Mouse (Mus musculus) embryonic facial prominence, embryonic 15.5 days (tissue): Measurements from ENCODE around the gene Agap1. TPM values are rescaled to one million over a fixed set of nuclear protein-coding genes. Genes with fewer than 3 reads are reported as not detected.

Source experiments
- ATAC-seq: fragments of 200-750 bp; cut with Nextera tagmentation; 2 replicates; pipeline ENCODE4 v1.8.0; 2017; ENCODE audit warnings: low read depth, moderate TSS enrichment; ENCODE audit not compliant: insufficient number of reproducible peaks, low FRiP score, low TSS enrichment
- H3K27ac ChIP-seq: fragments of 300-500 bp; sonication (generic); replicated peaks from 2 replicates; pipeline ENCODE4 v1.5.1; 2015; ENCODE audit warnings: mild to moderate bottlenecking, inconsistent platforms
- H3K27me3 ChIP-seq: fragments of 300-500 bp; sonication (generic); 2 replicates; pipeline ENCODE4 v1.6.1; 2015; ENCODE audit warnings: inconsistent platforms
- H3K36me3 ChIP-seq: fragments of 300-500 bp; sonication (generic); 2 replicates; pipeline ENCODE4 v1.6.1; 2015; ENCODE audit warnings: mild to moderate bottlenecking, inconsistent platforms
- H3K4me1 ChIP-seq: fragments of 300-500 bp; sonication (generic); 2 replicates; pipeline ENCODE4 v1.6.1; 2015; ENCODE audit warnings: inconsistent platforms
- H3K4me2 ChIP-seq: fragments of 300-500 bp; sonication (generic); replicated peaks from 2 replicates; pipeline ENCODE4 v1.6.1; 2015; ENCODE audit warnings: mild to moderate bottlenecking, inconsistent platforms
- H3K4me3 ChIP-seq: fragments of 300-500 bp; sonication (generic); replicated peaks from 2 replicates; pipeline ENCODE4 v1.5.1; 2015; ENCODE audit warnings: mild to moderate bottlenecking, inconsistent platforms
- H3K9ac ChIP-seq: fragments of 300-500 bp; sonication (generic); 2 replicates; pipeline ENCODE4 v1.6.1; 2015; ENCODE audit warnings: inconsistent platforms
- H3K9me3 ChIP-seq: fragments of 300-500 bp; sonication (generic); replicated peaks from 2 replicates; pipeline ENCODE4 v1.6.1; 2016; ENCODE audit warnings: inconsistent platforms
- WGBS: fragments of 180-500 bp; shearing (Covaris S2); methylation state at CpG from one replicate; pipeline ENCODE4 v1.1.7; 2015; 5-methylcytosine and 5-hydroxymethylcytosine counted together
- polyA plus RNA-seq: library from polyadenylated mRNA; unstranded; fragments of >200 nt; fragmentation: Nextera tagmentation; extraction: Ambion mirVana; gene quantifications from 2 replicates; pipeline ENCODE4 v1.2.1, GENCODE M21; 2015

Gene Agap1
- polyA plus RNA-seq, 1 experiment from 2014 or later = 13.4 TPM

GRCm38 (mm10) chr1:89429946-89430640, 24.5 kb upstream of the Agap1 start:
- Histone ChIP-seq H3K9ac (no peak overlapping the region), H3K4me2 (no peak overlapping the region), H3K4me1 (no peaks in the 10 kb centered on the region), H3K36me3 (no peaks in the 10 kb centered on the region), H3K27ac (no peak overlapping the region), H3K4me3 (no peak overlapping the region), H3K27me3 (no peaks in the 10 kb centered on the region), H3K9me3 (no peaks in the 10 kb centered on the region)
- 62% methylated on average over 11 of the region's 11 CpGs for WGBS
- ATAC-seq = no peak

DNA sequence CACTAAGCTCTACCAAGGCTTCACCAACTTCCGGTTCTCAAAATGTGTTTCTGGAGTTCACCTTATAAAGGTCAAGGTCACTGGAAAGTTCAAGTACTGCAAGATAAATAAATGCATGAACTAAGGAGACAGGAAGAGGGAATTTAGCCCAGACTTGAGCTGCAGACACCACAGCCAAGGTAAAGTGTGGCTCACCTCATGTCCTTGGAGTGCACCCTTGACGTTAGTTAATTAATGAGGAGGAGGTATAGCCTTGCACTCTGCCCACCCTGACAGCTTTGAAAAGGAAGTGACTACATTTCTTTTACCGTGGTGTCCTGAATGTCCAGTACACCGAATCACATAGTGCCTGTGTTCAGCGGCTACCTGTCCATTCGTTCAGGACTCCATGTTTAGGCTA, 15.3 kb upstream of the Agap1 start:
- WGBS = 68% methylated on average over 6 of the region's 6 CpGs
- Histone ChIP-seq H3K27me3 (no peaks in the 10 kb centered on the region), H3K36me3 (no peaks in the 10 kb centered on the region), H3K4me2 (no peak overlapping the region), H3K4me3 (no peak overlapping the region), H3K4me1 (0 out of 2 replicates have a peak, but pooled peaks cover 6% of the 10 kb centered on the region), H3K9me3 (no peaks in the 10 kb centered on the region), H3K27ac (no peak overlapping the region), H3K9ac (no peak overlapping the region)
- no peak for ATAC-seq

DNA sequence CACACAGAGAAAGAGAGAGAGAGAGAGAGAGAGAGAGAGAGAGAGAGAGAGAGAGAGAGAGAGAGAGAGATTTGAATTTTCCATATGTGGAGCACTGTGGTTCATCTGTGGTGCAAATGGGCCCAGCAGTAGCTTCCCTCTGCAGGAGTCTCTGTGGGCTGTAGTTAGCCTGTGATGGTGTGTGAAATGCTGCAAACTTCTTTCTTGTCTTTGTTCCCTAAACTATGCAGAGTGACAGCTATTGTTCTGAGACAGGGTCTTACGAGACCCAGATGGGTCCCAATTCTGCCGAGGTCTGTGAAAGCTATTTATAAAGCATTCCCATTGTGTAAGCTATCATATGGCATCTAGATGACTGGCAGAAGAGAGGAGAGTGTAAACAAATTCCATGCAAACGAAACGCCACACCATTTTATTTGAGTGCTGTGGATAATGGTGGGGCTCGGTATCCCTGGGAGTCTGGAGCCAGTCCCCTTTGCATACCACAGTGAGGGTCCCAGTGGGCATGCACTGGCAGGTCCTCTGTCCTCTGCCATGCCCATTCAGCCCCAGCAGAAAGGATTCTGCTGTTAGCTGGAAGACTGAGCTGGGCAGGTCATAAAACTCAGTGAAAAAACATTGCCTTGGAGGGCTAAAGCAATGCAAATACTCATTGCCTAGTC, 13.2 kb upstream of the Agap1 start:
- Histone ChIP-seq H3K9ac (no peak overlapping the region), H3K27me3 (no peaks in the 10 kb centered on the region), H3K9me3 (no peaks in the 10 kb centered on the region), H3K27ac (peak overlapping the region; percentile 1; the same call in 1 of the 2 replicates), H3K36me3 (no peaks in the 10 kb centered on the region), H3K4me2 (no peak overlapping the region), H3K4me3 (no peak overlapping the region), H3K4me1 (0 out of 2 replicates have a peak, but pooled peaks cover 6% of the 10 kb centered on the region)
- 0 out of 2 replicates have a peak, but pooled peaks have one; percentile 31 for ATAC-seq
- 16% methylated on average over 5 of the region's 5 CpGs for WGBS

DNA sequence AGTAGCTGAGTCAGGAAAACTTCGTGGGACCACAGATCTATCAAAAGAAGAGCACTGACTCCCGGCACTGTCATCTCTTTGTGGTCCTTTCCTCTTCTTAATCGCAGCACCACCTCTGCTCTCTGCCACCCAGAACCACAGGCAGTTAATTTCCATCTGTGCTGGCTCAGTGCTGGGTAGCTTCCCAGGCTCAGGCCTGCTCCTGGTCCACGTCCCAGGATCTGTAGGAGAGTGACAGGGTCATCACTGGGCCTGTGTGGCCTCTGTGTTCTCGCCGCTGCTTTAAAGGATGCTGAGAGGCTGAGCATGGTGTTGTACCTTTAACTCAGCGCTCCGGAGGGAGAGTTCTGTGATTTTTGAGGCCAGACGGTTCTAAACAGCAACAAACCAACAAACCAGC, 11.1 kb upstream of the Agap1 start:
- H3K36me3 ChIP-seq = no peaks in the 10 kb centered on the region
- no peak for ATAC-seq
- no peak overlapping the region for H3K4me3 ChIP-seq
- no peak overlapping the region for H3K4me2 ChIP-seq
- no peaks in the 10 kb centered on the region for H3K9me3 ChIP-seq
- H3K27ac ChIP-seq = no peak overlapping the region
- 73% methylated on average over 9 of the region's 9 CpGs for WGBS
- H3K9ac ChIP-seq = no peak overlapping the region
- 0 out of 2 replicates have a peak, but pooled peaks cover 5% of the 10 kb centered on the region for H3K4me1 ChIP-seq
- H3K27me3 ChIP-seq = no peaks in the 10 kb centered on the region

DNA sequence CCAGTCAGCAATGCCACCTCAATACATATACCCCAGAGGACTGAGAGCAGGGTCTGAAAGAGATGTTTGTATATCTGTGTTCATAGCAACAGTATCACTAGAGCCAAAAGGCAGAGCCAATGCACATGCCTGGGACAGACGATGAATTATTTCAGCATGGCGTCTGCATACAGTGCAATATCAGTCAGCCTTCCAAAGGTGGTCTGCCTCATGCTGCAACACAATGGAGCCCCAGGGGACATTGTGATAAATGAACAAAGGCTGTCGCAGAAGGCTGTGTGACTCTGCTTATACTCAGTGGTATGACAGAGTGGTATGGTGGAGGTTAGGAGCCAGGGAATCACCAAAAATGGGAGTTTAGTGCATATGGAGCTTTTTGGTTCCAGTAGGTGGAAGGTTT, 10.6 kb upstream of the Agap1 start:
- ATAC-seq = no peak
- Histone ChIP-seq H3K4me1 (0 out of 2 replicates have a peak, but pooled peaks cover 2% of the 10 kb centered on the region), H3K27ac (no peak overlapping the region), H3K9me3 (no peaks in the 10 kb centered on the region), H3K27me3 (no peaks in the 10 kb centered on the region), H3K4me2 (no peak overlapping the region), H3K4me3 (no peak overlapping the region), H3K9ac (no peak overlapping the region), H3K36me3 (no peaks in the 10 kb centered on the region)
- 61% methylated on average over 3 of the region's 3 CpGs for WGBS

GRCm38 (mm10) chr1:89450139-89450538, 4.5 kb upstream of the Agap1 start:
- Histone ChIP-seq H3K27ac (no peak overlapping the region), H3K9me3 (no peaks in the 10 kb centered on the region), H3K27me3 (0 out of 2 replicates have a peak, but pooled peaks cover 2% of the 10 kb centered on the region), H3K36me3 (no peaks in the 10 kb centered on the region), H3K4me1 (peaks cover 4% of the 10 kb centered on the region), H3K4me2 (no peak overlapping the region), H3K9ac (no peak overlapping the region), H3K4me3 (no peak overlapping the region)
- no peak for ATAC-seq
- 73% methylated on average over 7 of the region's 7 CpGs for WGBS

DNA sequence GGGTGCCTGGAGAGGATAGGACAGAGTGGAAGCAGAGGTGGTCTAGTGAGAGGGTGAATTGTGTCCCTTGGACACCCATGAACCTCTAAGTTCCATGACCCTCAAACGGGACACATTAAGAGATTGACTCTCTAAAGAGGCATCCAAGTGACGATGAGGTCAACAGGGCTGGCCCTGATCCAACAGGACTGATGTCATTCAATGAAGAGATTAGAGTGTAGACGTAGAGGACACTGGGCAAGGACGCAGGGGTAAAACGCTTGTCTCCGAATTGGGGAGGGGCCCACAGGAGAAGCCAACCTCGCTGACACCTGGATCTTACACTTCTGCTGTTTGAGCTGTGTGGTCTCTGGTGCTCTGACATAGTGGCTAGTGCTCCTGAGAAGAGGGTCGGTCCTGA, 2.5 kb upstream of the Agap1 start:
- H3K4me3 ChIP-seq = no peak overlapping the region
- no peak overlapping the region for H3K4me2 ChIP-seq
- WGBS = 85% methylated on average over 8 of the region's 8 CpGs
- H3K27ac ChIP-seq = no peak overlapping the region
- ATAC-seq = no peak
- H3K9ac ChIP-seq = no peak overlapping the region
- peaks cover 22% of the 10 kb centered on the region for H3K4me1 ChIP-seq
- H3K36me3 ChIP-seq = no peaks in the 10 kb centered on the region
- 0 out of 2 replicates have a peak, but pooled peaks cover 2% of the 10 kb centered on the region for H3K27me3 ChIP-seq
- no peaks in the 10 kb centered on the region for H3K9me3 ChIP-seq

GRCm38 (mm10) chr1:89453666-89454065, 940 bp upstream of the Agap1 start:
- Histone ChIP-seq H3K4me1 (peaks cover 30% of the 10 kb centered on the region), H3K27me3 (0 out of 2 replicates have a peak, but pooled peaks cover 2% of the 10 kb centered on the region), H3K9ac (peak overlapping the region; percentile 48; the same call in 1 of the 2 replicates), H3K9me3 (no peaks in the 10 kb centered on the region), H3K27ac (no peak overlapping the region), H3K36me3 (no peaks in the 10 kb centered on the region), H3K4me2 (peak overlapping the region; percentile 93), H3K4me3 (peak overlapping the region; percentile 79)
- ATAC-seq = no peak
- 35% methylated on average over 6 of the region's 6 CpGs for WGBS

- H3K4me1 ChIP-seq = peaks cover 39% of the 10 kb centered on the region
- H3K4me3 ChIP-seq = peak overlapping the region; percentile 79
- under 1% methylated on average over 51 of the region's 51 CpGs for WGBS
- peak overlapping the region; percentile 93 for H3K4me2 ChIP-seq
- H3K27ac ChIP-seq = peak overlapping the region; percentile 44; the same call in 1 of the 2 replicates
- peak overlapping the region; percentile 74 for H3K9ac ChIP-seq
- H3K36me3 ChIP-seq = no peaks in the 10 kb centered on the region
- H3K27me3 ChIP-seq = 0 out of 2 replicates have a peak, but pooled peaks cover 2% of the 10 kb centered on the region
- ATAC-seq = no peak
- H3K9me3 ChIP-seq = no peaks in the 10 kb centered on the region
Measured at GRCm38 (mm10) chr1:89455421-89456091, 950 bp downstream of the Agap1 start.

DNA sequence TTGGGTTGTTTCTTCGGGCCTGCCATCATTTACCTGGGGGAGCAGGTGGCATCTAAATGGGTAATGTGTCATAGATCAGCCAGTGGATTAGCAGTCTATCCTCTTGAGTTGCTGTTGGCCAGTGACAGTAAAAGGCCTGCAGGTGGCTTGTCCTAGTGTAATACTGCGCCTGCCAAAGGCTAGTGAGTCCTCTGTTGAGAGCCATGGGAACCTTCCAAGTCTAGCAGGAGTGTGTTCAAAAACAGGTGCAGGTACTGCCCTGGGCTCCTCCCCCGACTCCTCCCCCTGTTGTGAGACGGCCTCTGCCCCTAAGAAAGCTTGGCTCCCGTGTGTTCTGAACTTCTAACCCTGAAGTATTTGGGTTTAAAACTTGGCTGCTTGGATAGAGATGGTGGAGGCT, 1.9 kb downstream of the Agap1 start:
- Histone ChIP-seq H3K9me3 (no peaks in the 10 kb centered on the region), H3K4me1 (peaks cover 48% of the 10 kb centered on the region), H3K27ac (peak overlapping the region; percentile 44; the same call in 1 of the 2 replicates), H3K9ac (no peak overlapping the region), H3K4me2 (peak overlapping the region; percentile 93), H3K36me3 (no peaks in the 10 kb centered on the region), H3K4me3 (peak overlapping the region; percentile 79), H3K27me3 (0 out of 2 replicates have a peak, but pooled peaks cover 2% of the 10 kb centered on the region)
- no peak for ATAC-seq
- 25% methylated on average over 5 of the region's 5 CpGs for WGBS
